Mouse (Mus musculus): Measurements from ENCODE around the gene Adra1d.
A peak's percentile ranks its signal among the peaks of the same experiment; 100 is the strongest.

Adra1d gene

GRCm38 (mm10) chr2:131539780-131540179 lies 22.3 kb downstream of the Adra1d start:
- no peak for DNase-seq (ENCODE audit: low spot score)

GRCm38 (mm10) chr2:131538341-131538740 lies 23.7 kb downstream of the Adra1d start:
- DNase-seq (ENCODE audit: low spot score), result no peak

- DNase-seq (ENCODE audit: low spot score), result no peak
Measured at GRCm38 (mm10) chr2:131535168-131535567, 26.9 kb downstream of the Adra1d start.

- no peak for DNase-seq (ENCODE audit: low spot score)
Measured at GRCm38 (mm10) chr2:131531271-131531670, 30.8 kb downstream of the Adra1d start.

GRCm38 (mm10) chr2:131530623-131531008 lies 31.5 kb downstream of the Adra1d start:
- DNase-seq (ENCODE audit: low spot score), result no peak

- DNase-seq (ENCODE audit: low spot score), result peak; percentile 20
Measured at GRCm38 (mm10) chr2:131529898-131530622, 32.0 kb downstream of the Adra1d start.

GRCm38 (mm10) chr2:131527061-131527460 lies 35.0 kb downstream of the Adra1d start:
- no peak for DNase-seq (ENCODE audit: low spot score)

- DNase-seq (ENCODE audit: low spot score), result no peak
Measured at GRCm38 (mm10) chr2:131520743-131521142, 41.3 kb downstream of the Adra1d start.

- DNase-seq (ENCODE audit: low spot score), result no peak
Measured at GRCm38 (mm10) chr2:131518790-131519189, 43.3 kb downstream of the Adra1d start.

- DNase-seq (ENCODE audit: low spot score), result no peak
Measured at GRCm38 (mm10) chr2:131517550-131517949, 44.5 kb downstream of the Adra1d start.

- DNase-seq (ENCODE audit: low spot score), result no peak
Measured at GRCm38 (mm10) chr2:131514055-131514621, 47.9 kb downstream of the Adra1d start.

- no peak for DNase-seq (ENCODE audit: low spot score)
Measured at GRCm38 (mm10) chr2:131513477-131513876, 48.6 kb downstream of the Adra1d start.

GRCm38 (mm10) chr2:131510531-131510930 lies 51.6 kb downstream of the Adra1d start:
- no peak for DNase-seq (ENCODE audit: low spot score)

GRCm38 (mm10) chr2:131509671-131510313 lies 52.3 kb downstream of the Adra1d start:
- DNase-seq (ENCODE audit: low spot score), result peak; percentile 32

GRCm38 (mm10) chr2:131508501-131508900 lies 53.6 kb downstream of the Adra1d start:
- no peak for DNase-seq (ENCODE audit: low spot score)

GRCm38 (mm10) chr2:131506358-131506757 lies 55.7 kb downstream of the Adra1d start:
- no peak for DNase-seq (ENCODE audit: low spot score)

- DNase-seq (ENCODE audit: low spot score), result no peak
Measured at GRCm38 (mm10) chr2:131505431-131505830, 56.7 kb downstream of the Adra1d start.

GRCm38 (mm10) chr2:131502561-131502960 lies 59.5 kb downstream of the Adra1d start:
- DNase-seq (ENCODE audit: low spot score), result no peak

- DNase-seq (ENCODE audit: low spot score), result no peak
Measured at GRCm38 (mm10) chr2:131501886-131502285, 60.2 kb downstream of the Adra1d start.

GRCm38 (mm10) chr2:131499290-131499845 lies 62.7 kb downstream of the Adra1d start:
- DNase-seq (ENCODE audit: low spot score), result no peak

GRCm38 (mm10) chr2:131498219-131498618 lies 63.9 kb downstream of the Adra1d start:
- DNase-seq (ENCODE audit: low spot score), result no peak

- no peak for DNase-seq (ENCODE audit: low spot score)
Measured at GRCm38 (mm10) chr2:131497224-131497856, 64.7 kb downstream of the Adra1d start.

Data from MN1 (cell line).